Mouse (Mus musculus): ENCODE measurements around the gene Ints6l.

- no peak for TF ChIP-seq CTCF (IDR thresholded peaks at IDR 0.05; ENCODE audit: low read depth, low read length)
- no peak for TF ChIP-seq POLR2AphosphoS5 (IDR thresholded peaks at IDR 0.05; ENCODE audit: insufficient replicate concordance, low read depth, low read length)
- no peak for TF ChIP-seq GATA1 (IDR thresholded peaks at IDR 0.05; ENCODE audit: borderline replicate concordance, low read length)
- TF ChIP-seq GATA2 (IDR thresholded peaks at IDR 0.05; ENCODE audit: borderline replicate concordance, low read depth, low read length): no peak
- TF ChIP-seq TAL1 (conservative IDR thresholded peaks at IDR 0.05; ENCODE audit: low read depth, low read length): no peak
These were observed 82.5 kb downstream of the Ints6l start for GRCm38 (mm10) chrX:56537162-56537561.

Data from G1E (cell line).